Mouse (Mus musculus): Measurements from ENCODE around the gene Zfp142.

GRCm38 (mm10) chr1:74569739-74570719, 18.0 kb downstream of the Zfp142 start:
- no peak for TF ChIP-seq EP300 (IDR thresholded peaks at IDR 0.05; ENCODE audit: low read depth)
- no peak for TF ChIP-seq CTCF (IDR thresholded peaks at IDR 0.05; ENCODE audit: low read depth)

Measured in heart, postnatal 0 days (tissue).